Mouse (Mus musculus): ENCODE measurements around the gene Zdhhc6. TPM values are rescaled to one million over a fixed set of nuclear protein-coding genes. Genes with fewer than 3 reads are reported as not detected.
A peak's percentile ranks its signal among the peaks of the same experiment; 100 is the strongest.

Zdhhc6 gene
- polyA plus RNA-seq, 1 experiment from 2014 or later: 49.0 TPM

GRCm38 (mm10) chr19:55260389-55261184, 55.2 kb downstream of the Zdhhc6 start:
- no peak for ATAC-seq (ENCODE audit: insufficient read depth)
- Histone ChIP-seq H3K4me2 (peak overlapping the region; percentile 33), H3K4me3 (replicated peaks) (no peak overlapping the region), H3K9ac (no peak overlapping the region), H3K36me3 (replicated peaks) (peaks cover 17% of the 10 kb centered on the region), H3K9me3 (replicated peaks) (no peaks in the 10 kb centered on the region), H3K4me1 (replicated peaks) (peaks cover 80% of the 10 kb centered on the region), H3K27me3 (no peaks in the 10 kb centered on the region), H3K27ac (replicated peaks) (peak overlapping the region; percentile 53)
- 61% methylated on average over 12 of the region's 12 CpGs for WGBS (ENCODE audit: insufficient replicate concordance)

- H3K4me2 ChIP-seq: peak overlapping the region; percentile 25; the same call in 1 of the 2 replicates
- H3K9ac ChIP-seq: no peak overlapping the region
- WGBS (ENCODE audit: insufficient replicate concordance): 49% methylated on average over 5 of the region's 5 CpGs
- H3K36me3 ChIP-seq (replicated peaks): peaks cover 14% of the 10 kb centered on the region
- ATAC-seq (ENCODE audit: insufficient read depth): no peak
- peaks cover 83% of the 10 kb centered on the region for H3K4me1 ChIP-seq (replicated peaks)
- no peak overlapping the region for H3K4me3 ChIP-seq (replicated peaks)
- H3K27me3 ChIP-seq: no peaks in the 10 kb centered on the region
- H3K27ac ChIP-seq (replicated peaks): peak overlapping the region; percentile 71; the same call in 1 of the 2 replicates
- H3K9me3 ChIP-seq (replicated peaks): no peaks in the 10 kb centered on the region
These were observed 57.3 kb downstream of the Zdhhc6 start for GRCm38 (mm10) chr19:55258514-55258913.

DNA sequence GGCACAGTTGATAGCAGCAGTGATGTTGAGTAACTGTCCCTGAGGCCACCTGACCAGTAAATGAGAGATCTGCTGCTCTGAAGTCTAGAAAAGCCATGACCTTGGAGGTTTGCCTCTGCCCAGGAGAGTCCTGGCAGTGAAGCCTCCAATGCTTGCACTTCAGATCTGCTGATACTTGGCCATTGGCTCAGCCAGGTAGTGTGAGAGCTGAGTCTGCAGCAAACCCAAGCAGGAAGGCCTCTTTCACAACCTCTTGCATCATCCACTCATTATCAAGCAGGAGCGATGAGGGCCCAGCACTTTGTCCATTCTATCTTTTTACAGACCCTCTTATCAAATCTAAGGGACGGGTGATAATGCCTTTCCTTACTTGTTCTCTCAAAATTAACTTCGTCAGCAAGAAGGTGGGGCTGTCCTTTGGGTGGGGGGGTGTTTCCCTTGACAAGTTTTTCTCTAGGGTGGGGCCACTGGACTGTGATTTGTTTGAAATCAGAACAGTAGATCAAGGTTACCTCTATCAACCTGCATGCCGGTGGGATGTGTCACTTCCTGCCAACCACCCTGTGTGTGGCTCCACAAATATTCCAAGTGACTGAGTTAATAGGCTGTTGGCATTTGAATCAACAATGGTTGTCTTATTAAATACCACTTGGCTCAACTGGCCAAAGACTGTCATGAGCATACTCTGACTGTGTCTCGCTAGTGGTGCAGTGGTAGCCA, 58.0 kb downstream of the Zdhhc6 start:
- Histone ChIP-seq H3K36me3 (replicated peaks) (peaks cover 14% of the 10 kb centered on the region), H3K9ac (no peak overlapping the region), H3K27ac (replicated peaks) (peak overlapping the region; percentile 71), H3K4me1 (replicated peaks) (peaks cover 90% of the 10 kb centered on the region), H3K27me3 (no peaks in the 10 kb centered on the region), H3K9me3 (replicated peaks) (no peaks in the 10 kb centered on the region), H3K4me3 (replicated peaks) (no peak overlapping the region), H3K4me2 (0 out of 2 replicates have a peak overlapping the region, but pooled peaks have one; percentile 25)
- ATAC-seq (ENCODE audit: insufficient read depth): peak; percentile 13; the same call in 1 of the 2 replicates
- 30% methylated on average over 5 of the region's 5 CpGs for WGBS (ENCODE audit: insufficient replicate concordance)

DNA sequence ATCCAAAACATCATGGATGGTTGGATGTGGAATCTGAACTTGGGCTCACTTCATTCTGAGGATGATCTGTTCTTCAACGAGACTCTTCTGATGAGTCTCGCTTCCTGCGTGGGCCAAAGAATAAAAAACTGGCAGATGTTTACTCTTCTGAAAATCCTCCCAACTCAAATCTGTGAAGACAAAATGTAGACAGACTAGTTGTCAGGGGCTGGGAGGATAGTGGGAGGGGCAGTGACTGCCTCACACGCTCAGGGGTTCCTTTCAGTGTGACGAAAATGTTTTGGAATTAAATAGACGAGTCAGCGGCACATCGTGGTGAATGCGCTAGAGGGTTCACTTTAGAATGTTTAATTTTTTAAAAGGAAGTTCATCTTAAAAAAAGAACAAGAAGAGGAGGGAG, 59.7 kb downstream of the Zdhhc6 start:
- H3K9ac ChIP-seq: no peak overlapping the region
- H3K4me2 ChIP-seq: no peak overlapping the region

DNA sequence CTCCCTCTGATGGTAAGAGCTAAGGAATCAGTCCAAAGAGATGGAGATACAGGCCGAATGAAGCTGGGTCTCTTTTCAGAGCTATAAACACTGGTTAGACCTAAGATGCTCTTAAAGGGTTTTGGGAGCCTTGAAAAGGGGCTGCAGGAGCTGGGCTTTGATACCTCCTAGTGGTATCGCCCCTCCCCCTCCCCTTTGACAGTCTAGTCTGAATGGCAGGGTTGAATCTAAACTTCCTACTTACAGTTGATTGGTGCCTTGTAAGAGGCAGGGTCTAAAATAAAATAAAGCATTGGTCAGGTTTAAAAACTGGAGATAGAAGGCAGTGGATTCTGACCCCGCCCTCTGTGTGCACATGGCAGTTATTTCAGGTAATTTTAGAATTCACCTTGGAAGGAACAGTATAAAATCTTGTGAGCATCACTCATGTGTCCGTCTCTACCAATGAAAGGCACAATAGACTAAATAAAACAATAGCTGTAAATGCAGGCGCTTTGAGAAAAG, 61.3 kb downstream of the Zdhhc6 start:
- peak overlapping the region; percentile 88 for H3K4me2 ChIP-seq
- H3K9me3 ChIP-seq (replicated peaks): no peaks in the 10 kb centered on the region
- peak overlapping the region; percentile 77 for H3K4me3 ChIP-seq (replicated peaks)
- WGBS (ENCODE audit: insufficient replicate concordance): 5% methylated on average over 5 of the region's 5 CpGs
- H3K4me1 ChIP-seq (replicated peaks): peaks cover 77% of the 10 kb centered on the region
- peak; percentile 47 for ATAC-seq (ENCODE audit: insufficient read depth)
- H3K27me3 ChIP-seq: no peaks in the 10 kb centered on the region
- H3K36me3 ChIP-seq (replicated peaks): peaks cover 8% of the 10 kb centered on the region; the same call in 1 of the 2 replicates
- H3K9ac ChIP-seq: peak overlapping the region; percentile 84
- H3K27ac ChIP-seq (replicated peaks): peak overlapping the region; percentile 90

More for the DNA sequence above, 59.7 kb downstream of the Zdhhc6 start:
- Histone ChIP-seq H3K27me3 (no peaks in the 10 kb centered on the region), H3K9me3 (replicated peaks) (no peaks in the 10 kb centered on the region), H3K4me1 (replicated peaks) (peaks cover 78% of the 10 kb centered on the region), H3K27ac (replicated peaks) (peak overlapping the region; percentile 6; the same call in 1 of the 2 replicates), H3K36me3 (replicated peaks) (peaks cover 8% of the 10 kb centered on the region; the same call in 1 of the 2 replicates), H3K4me3 (replicated peaks) (no peak overlapping the region)
- no peak for ATAC-seq (ENCODE audit: insufficient read depth)
- WGBS (ENCODE audit: insufficient replicate concordance): 67% methylated on average over 9 of the region's 9 CpGs

DNA sequence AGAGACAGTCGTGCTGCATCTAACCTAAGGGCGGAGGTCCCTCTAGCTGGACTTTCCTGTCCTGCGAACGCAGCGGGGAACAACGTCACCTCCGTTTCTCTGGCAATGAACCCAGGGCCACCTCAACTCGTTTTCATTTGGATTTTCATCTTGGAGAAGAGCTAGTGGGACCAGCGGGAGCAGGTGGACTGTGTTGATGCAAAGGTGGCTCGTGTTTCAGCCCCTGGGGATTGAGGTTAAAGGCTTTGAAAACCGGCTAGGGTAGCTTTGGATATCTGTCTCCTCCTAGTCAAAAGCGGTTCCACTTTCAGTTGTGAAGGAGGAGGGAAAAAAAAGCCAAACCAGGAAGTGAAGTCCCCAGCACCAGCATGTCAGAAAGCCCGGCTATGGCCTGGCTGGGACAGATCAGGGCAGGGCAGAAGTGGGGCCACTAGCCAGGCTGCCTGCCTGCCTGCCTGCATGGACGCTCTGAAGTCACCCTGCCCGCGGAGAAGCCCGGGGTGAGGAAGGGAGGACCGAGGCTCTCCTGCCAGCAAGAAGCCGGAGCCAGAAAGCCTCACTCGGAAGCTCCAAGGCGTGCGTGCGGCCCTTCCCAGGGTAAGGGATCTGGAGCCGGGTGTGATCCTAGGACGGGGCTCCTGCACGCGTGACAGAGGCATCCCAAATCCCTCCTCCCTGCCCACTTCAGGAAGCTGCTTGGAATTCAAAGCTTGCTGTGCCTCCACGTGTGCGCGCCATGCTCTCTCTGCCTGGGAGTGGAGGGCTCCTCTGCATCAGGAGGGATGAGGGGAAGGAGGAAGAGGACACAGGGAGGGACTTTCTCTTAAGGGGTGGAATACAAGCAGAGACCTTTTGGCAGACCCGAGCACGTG, 62.0 kb downstream of the Zdhhc6 start:
- ATAC-seq (ENCODE audit: insufficient read depth): peak; percentile 62
- peaks cover 69% of the 10 kb centered on the region for H3K4me1 ChIP-seq (replicated peaks)
- peak overlapping the region; percentile 84 for H3K9ac ChIP-seq
- no peaks in the 10 kb centered on the region for H3K27me3 ChIP-seq
- H3K9me3 ChIP-seq (replicated peaks): no peaks in the 10 kb centered on the region
- 0% methylated on average over 32 of the region's 32 CpGs for WGBS (ENCODE audit: insufficient replicate concordance)
- H3K27ac ChIP-seq (replicated peaks): peak overlapping the region; percentile 90
- H3K4me2 ChIP-seq: peak overlapping the region; percentile 88
- H3K4me3 ChIP-seq (replicated peaks): peak overlapping the region; percentile 77
- H3K36me3 ChIP-seq (replicated peaks): 0 out of 2 replicates have a peak, but pooled peaks cover 8% of the 10 kb centered on the region

- Histone ChIP-seq H3K4me3 (replicated peaks) (peak overlapping the region; percentile 77), H3K9me3 (replicated peaks) (no peaks in the 10 kb centered on the region), H3K27me3 (no peaks in the 10 kb centered on the region), H3K4me2 (peak overlapping the region; percentile 88), H3K36me3 (replicated peaks) (0 out of 2 replicates have a peak, but pooled peaks cover 8% of the 10 kb centered on the region), H3K27ac (replicated peaks) (peak overlapping the region; percentile 90), H3K9ac (peak overlapping the region; percentile 84), H3K4me1 (replicated peaks) (peaks cover 66% of the 10 kb centered on the region)
- no peak for ATAC-seq (ENCODE audit: insufficient read depth)
- WGBS (ENCODE audit: insufficient replicate concordance): 0% methylated on average over 9 of the region's 9 CpGs
These were observed 62.6 kb downstream of the Zdhhc6 start for GRCm38 (mm10) chr19:55253239-55253569.

DNA sequence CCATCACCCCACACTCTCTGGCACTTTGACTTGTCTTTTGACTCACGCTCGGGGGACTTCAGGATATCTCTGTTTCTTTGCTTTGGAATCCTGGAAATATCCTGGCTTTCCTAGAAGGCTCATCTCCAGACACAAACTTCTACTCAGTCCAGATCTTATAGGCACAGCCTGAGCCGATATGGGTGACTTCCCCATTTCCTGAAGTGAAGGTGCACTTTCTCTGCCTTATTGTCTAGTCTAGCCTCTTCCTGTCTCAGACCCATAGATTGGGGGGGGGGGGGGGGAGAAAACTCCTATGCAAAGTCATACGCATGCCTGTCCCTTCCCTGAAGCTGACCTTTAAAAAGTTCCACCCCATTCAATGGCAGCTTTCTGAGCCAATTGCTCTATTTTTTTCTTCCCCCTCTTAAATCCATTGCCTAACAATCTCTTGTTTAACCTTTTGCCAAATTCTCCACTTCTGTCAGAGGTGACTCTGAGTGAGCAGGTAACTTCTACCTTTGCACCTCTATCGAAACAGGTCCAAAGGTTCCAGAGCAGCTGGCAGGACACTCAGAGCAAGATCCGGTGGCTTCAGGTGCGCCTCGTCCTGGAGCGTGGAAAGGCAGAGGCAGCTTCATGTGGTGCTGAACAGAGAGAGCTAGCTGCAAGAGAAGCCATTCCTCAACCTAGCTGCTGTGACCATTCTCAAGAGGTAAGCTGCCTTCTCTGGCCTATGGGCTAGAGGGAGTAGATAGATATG, 64.3 kb downstream of the Zdhhc6 start, which contains the start of gene Acsl5:
Gene Acsl5 (plus strand): TSS at position 556 of the 742 bp plus-strand sequence.
- H3K4me1 ChIP-seq (replicated peaks): peaks cover 60% of the 10 kb centered on the region
- no peaks in the 10 kb centered on the region for H3K9me3 ChIP-seq (replicated peaks)
- no peaks in the 10 kb centered on the region for H3K27me3 ChIP-seq
- 0 out of 2 replicates have a peak, but pooled peaks cover 2% of the 10 kb centered on the region for H3K36me3 ChIP-seq (replicated peaks)
- no peak for ATAC-seq (ENCODE audit: insufficient read depth)
- no peak within 1 kb of the TSS for H3K9ac ChIP-seq
- 70% methylated on average over 9 of the region's 9 CpGs for WGBS (ENCODE audit: insufficient replicate concordance)
- peak within 1 kb of the TSS; percentile 77 for H3K4me3 ChIP-seq (replicated peaks)
- H3K27ac ChIP-seq (replicated peaks): peak within 1 kb of the TSS; percentile 58
- H3K4me2 ChIP-seq: peak within 1 kb of the TSS; percentile 88; the same call in 1 of the 2 replicates

DNA sequence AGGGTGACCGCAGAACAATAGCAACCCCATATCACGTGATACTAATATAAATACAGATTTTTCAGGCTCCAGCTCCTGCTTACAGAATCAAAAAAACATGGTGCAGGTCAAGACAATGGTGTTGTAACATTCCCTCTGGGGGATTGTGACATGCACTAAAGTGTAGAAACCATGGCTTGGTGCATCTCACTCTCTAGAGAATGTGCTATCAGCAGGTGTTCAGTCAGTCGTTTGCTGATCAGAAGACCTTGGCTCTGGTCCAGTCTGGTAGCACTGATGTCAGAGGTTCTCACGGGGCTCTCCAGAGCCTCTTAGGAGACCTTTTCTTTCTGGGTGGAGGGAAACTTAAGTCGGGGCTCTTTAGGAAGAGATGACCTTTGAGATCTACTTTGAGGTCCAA, 65.4 kb downstream of the Zdhhc6 start:
- Histone ChIP-seq H3K36me3 (replicated peaks) (no peaks in the 10 kb centered on the region), H3K27me3 (no peaks in the 10 kb centered on the region), H3K4me2 (no peak overlapping the region), H3K9ac (no peak overlapping the region), H3K27ac (replicated peaks) (no peak overlapping the region), H3K4me1 (replicated peaks) (peaks cover 53% of the 10 kb centered on the region), H3K9me3 (replicated peaks) (no peaks in the 10 kb centered on the region), H3K4me3 (replicated peaks) (no peak overlapping the region)
- ATAC-seq (ENCODE audit: insufficient read depth): no peak
- WGBS (ENCODE audit: insufficient replicate concordance): 62% methylated on average over 5 of the region's 5 CpGs
